Mouse (Mus musculus) layer of hippocampus, adult 8-10 months (tissue): Measurements from ENCODE around the gene Tmem171. TPM values are rescaled to one million over a fixed set of nuclear protein-coding genes. Genes with fewer than 3 reads are reported as not detected.

Experiments
- DNase-seq, 2 experiments: peaks; one replicate each; pipeline ENCODE4 v3.0.0; 2022; ENCODE audit warnings: low spot score in 2 of 2
- total RNA-seq, 4 experiments: library from RNA; stranded (reverse); gene quantifications; 2 replicates each; pipeline ENCODE4 v1.2.4; 2022

The Tmem171 gene
- 1 to 10 TPM; 1.0 to 1.2 (median 1.1) TPM for total RNA-seq

GRCm38 (mm10) chr13:98694773-98695314 is at the start of gene Tmem171:
Tmem171 (minus strand) TSS chr13:98694834.
- DNase-seq = no peak

DNA sequence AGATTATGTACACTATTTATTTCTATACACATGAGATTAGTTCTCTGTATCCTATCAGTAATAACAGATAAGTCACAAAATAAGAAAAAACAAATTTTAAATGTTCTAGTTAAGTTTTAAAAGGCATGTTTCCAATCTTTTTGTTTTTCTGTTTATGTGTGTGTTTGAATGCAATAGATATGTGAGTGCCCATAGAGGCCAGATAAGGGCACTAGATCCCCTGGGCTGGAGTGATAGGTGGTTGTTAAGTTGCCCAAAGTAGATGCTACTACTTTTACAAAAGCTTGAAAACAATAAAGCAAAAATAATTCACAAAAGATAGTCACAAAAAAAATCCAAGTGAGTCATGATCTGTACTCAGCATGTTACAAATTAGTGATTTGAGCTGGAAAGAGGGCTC is 49.2 kb upstream of the Tmem171 start:
- no peak for DNase-seq

- DNase-seq = no peak
Observed at GRCm38 (mm10) chr13:98743214-98743613, 48.6 kb upstream of the Tmem171 start.

GRCm38 (mm10) chr13:98738213-98738612 is 43.6 kb upstream of the Tmem171 start:
- no peak for DNase-seq

GRCm38 (mm10) chr13:98733292-98733691 is 38.7 kb upstream of the Tmem171 start:
- no peak for DNase-seq

DNA sequence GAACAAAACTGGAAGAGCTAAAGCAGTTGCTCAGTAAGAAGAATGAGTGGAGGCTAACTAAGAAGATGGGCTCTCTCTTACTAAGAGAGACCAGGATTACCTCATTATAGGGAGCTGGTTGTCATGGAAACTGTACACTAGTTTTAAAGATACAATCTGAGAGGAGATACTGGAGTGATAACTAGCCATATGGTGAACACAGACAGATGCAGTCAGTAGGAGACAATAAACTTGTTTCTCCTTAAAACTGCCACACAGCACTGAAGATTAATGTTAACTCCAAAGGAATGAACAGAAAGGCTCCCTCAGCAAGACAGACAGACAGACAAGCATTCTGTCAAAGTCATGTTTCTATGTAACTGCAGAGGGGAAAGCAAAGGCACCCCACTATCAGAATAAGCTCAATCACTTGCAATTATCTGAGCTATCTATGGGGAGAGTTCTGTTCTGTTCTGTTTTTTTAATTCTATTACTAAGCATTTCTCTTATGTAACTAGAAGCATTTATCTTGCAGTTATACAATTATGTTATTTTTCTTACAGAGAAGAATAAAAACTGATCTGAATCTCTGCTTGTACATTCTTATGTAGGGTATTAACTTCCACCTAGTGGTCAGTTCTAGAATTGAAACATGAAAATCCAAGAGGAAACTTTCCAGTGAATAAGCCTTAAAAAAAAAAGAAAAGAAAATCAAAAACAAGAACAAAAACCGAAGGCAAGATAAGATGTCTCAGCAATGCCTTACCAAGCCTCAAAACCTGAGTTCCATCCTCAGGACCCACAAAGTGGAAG is 34.8 kb upstream of the Tmem171 start:
- DNase-seq = no peak

GRCm38 (mm10) chr13:98726494-98726893 is 31.9 kb upstream of the Tmem171 start:
- DNase-seq = no peak

DNA sequence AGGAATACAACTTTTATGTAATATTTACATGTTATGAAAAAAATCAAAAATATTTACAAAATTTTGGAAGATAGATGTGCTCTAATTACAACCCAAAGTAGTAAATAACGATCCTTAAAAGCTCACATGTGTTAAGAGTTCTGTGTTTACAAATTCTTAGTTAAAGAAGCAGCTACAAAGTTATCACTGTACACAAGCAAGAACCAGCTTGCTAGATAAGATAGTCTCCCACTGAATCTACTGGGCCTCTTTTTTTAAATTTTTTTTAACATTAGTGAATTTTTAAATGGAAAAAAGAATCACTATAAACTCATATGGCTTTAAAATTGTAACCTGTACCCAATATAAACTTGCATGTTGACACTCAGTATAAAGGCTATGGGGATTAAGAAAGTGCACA is 28.8 kb upstream of the Tmem171 start:
- DNase-seq = no peak

DNA sequence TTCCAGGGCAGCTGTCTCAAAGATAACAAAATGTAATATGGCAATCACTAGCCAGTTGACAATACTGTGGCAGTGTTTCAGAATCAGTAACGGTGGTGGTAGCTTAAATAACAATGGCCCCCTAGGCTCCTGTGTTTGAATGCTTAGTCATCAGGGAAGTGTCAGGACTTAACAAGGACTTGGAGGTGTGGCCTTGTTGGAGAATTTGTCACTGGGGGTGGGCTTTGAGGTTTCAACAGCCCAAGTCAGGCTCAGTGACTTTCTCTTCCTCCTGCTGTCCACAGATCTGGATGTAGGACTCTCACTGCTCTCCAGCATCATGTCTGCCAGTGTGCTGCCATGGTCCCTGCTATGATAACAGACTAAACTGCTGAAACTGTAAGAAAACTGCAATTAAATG is 27.7 kb upstream of the Tmem171 start:
- DNase-seq = no peak

GRCm38 (mm10) chr13:98716176-98716575 is 21.5 kb upstream of the Tmem171 start:
- no peak for DNase-seq

GRCm38 (mm10) chr13:98715443-98715990 is 20.9 kb upstream of the Tmem171 start:
- no peak for DNase-seq

DNA sequence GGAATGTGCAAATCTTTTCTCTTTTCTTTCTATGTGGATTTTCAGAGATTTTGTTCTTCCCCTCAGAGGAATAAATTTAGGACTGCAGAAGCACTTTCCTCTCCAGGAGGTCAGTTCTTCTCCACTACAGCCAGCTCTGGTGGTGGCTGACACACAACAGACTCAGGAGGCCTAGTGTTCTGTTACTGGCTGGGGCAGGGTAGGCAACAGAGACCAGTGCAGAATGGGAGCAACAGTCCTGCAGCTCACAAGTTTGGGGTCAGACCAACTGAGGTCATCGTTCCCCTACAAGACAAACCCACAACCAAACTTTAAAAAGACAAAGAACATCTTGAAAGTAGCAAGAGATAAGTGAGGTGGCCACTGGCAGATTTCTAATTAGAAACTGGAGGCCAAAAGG is 16.0 kb upstream of the Tmem171 start:
- no peak for DNase-seq

DNA sequence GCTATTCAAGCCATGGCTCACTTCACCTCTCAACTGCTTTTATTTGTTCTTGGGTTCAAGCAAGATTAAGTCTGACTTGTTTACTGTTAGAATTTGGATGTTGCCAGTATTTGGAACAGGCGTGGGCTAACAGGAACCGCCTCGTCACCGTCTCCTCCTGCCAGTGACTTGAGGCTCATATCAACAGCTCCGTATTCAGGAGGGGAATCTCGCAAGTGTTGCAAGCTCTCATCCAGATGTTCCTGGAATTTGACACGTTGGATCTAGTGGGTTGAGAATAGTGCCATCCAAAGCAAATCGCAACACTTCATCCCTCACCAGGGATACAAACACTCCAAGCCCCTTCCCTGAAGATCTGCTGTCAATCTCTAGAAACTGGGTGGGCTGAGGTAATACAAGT is 15.6 kb upstream of the Tmem171 start:
- no peak for DNase-seq

DNA sequence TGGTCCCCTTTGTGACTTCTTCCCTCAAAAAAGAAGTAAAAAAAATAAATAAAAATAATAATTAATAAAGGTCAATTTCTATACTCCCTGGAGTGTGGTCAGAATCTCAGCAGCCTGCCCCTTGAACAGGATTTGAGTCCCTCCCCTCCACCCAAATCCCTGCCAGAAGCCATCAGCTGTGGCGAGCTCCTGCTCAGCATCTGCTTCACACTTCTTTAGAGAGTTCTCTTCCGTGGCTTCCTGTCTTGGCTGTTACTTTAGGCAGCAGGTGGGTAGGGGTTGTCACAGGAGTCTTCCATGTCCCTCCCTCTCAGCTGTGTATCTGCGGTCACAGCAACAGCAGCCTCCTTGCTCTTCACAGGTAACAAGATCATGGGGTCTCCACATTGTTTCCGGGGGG is 10.9 kb upstream of the Tmem171 start:
- DNase-seq = no peak

- DNase-seq = no peak
Observed at GRCm38 (mm10) chr13:98703786-98704185, 9.2 kb upstream of the Tmem171 start.

DNA sequence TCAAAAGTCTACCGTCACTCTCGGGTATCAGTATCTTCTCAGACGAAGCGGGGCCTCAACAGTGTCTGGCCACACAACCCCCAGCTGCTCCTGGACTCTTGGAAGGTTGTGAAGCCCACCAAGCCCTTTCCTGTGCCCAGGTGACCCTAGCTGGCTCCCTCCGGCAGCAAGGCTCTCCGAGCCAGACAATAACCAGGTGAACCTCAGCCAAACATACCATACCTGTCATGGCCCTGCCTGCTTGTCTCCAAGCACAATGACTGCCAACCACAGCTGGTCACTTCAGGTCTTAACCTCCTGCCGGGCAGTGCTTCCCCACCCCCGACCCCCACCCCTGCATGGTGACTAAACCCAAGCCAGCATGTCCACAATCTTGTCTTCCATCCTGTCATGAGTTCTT is 7.7 kb upstream of the Tmem171 start:
- DNase-seq = no peak

DNA sequence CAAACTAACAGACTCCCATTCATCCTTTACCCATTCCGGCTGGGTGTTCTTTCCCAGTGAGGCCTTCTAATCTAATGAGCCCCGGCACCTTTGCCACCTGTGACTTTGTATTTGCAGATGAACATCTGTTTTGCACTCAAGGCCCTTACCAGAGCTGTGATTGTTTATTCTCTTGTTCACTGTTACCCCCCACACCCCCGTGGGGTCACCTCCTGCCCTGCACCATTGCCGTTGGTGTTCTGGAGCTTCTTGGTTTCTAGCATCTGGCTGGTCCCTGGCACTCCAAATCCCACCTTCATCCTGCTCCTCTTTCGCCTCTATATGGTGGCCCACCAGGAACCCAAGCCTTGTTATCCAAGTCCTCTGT is 6.7 kb upstream of the Tmem171 start:
- DNase-seq = no peak

DNA sequence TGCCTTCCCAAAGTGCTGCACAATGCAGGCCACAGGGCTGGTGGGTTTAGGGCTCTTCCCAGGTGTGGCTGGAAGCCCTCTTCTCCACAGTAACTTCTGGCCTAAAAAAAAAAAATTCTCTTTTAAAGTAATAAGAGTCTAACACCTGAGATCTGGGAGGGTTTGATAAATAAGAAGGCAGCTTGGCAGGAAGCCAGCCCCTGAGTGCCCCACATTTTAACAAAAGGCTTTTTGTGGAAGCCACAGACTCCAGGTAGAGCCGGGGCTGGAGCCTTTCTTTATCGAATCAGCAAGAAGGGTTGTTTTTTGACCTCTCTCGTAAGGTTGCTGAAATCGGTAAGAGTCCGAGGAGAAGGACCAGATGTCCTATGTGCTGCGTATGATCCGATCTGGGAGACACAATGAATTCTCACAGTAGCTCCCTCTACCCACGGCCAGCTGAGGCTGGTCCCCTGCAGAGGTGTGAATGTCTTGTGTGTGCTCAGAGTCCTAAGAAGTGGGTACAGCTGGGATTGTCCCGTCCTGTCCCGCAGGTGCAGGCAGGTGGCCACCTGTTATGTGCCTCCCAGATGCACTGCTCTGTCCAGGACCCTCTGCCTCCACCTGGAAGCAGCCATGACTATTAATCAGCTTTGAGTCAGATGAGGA is 6.2 kb upstream of the Tmem171 start:
- no peak for DNase-seq

DNA sequence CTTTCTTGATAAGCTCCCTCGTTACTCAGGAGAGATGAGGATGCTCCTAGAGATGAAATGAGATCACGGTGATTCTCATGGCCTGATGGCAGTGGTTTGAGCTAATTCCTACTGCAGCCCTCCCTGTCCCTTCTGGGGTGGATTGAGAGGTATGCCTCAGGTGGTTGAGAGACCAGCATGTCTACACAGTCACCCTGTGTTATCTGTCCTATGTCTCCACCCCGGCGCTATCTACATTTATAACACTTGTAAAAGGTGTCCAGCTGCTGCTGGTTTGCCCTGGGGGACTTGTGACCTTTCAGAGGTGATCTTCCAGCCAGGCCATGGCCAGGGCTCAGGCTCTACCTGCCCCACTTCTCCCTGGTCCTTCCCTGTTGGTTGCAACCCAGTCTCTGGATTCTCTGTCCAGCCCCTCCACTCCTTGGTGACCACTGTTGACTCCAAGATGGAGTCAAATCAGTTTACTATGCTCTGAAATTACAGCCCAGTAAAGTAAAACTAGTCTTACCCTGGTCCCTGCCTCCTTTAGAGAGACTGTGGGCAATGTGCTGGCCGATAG is 5.4 kb upstream of the Tmem171 start:
- no peak for DNase-seq

DNA sequence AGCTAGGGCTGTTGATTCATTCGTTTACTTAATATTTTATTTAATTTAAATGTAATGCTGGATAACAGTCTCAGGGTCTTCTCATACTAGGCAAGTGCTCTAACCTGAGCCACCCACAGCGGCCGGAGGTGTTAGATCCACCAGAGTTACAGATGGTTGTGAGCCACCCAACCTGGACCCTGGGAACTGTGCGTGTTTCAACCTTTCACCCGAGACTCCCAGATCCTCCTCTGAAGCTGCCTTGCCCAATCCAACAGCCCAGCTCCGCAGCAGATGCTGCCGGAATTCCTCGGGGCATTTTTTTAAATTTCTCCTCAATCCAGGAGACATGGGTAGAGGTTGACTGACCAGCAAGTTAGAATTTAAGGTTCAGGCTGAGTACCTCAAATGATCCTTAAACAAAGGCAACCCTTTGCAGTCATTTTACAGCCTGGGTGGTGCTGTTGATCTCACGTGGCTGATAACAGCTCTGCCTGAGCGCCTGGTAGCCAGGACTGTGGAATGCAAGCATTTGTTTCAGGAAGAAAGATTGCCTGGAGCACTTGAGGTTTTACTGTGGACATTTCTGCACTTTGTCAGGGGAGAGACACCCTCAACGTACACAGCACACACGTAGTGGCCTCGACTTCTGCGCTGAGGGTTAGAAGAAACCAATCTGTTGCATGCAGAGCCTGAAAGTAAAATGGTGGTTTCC is 4.6 kb upstream of the Tmem171 start:
- no peak for DNase-seq

DNA sequence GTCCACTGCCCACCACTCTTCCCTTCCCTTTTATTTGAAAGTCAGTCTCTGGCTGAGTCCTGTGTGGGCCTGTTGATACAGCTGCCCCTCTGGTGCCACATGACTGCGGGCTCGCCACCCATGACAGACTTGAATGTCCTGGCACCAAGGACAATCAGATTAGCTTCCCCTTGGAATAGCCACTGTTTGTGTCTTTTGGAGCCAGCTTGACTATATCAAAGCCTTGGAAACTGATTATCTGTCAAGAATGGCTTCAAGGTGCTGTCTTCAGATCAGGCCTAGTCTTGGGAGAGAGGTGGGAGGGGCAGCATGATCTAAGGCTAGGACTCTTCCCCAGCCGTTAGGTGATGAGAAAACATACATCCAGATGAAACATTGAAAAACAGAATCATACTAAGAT is 2.1 kb upstream of the Tmem171 start:
- DNase-seq = no peak

GRCm38 (mm10) chr13:98695546-98695945 is 912 bp upstream of the Tmem171 start:
- DNase-seq = no peak
